Mouse (Mus musculus): ENCODE data around the gene Gpkow.

DNA sequence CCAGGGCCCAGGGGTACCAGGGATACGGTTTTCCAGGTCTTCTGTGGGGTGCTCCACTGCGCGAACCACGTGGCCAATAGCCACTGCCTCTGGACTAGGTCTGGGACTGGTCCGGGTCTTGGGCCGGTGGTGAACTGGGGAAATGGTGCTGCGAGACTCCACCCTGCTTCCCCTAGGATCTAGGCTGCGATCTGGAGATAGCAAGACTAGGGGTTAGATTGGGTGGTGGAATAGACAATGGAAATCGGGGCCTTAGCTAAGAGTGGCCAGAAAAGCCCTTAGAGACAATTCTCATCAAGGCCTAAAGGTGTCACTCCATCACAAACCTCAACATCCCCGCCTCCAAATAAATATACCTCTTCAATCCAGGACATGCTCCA, 21.9 kb upstream of the Gpkow start:
- TF ChIP-seq GATA1 (IDR thresholded peaks at IDR 0.05; ENCODE audit: borderline replicate concordance, low read length) (no peak), FLI1 (IDR thresholded peaks at IDR 0.05; ENCODE audit: low read length) (no peak)
